Mouse (Mus musculus): ENCODE data around the gene Cab39. TPM values are rescaled to one million over a fixed set of nuclear protein-coding genes. Genes with fewer than 3 reads are reported as not detected.

Gene Cab39
- polyA plus RNA-seq, 1 experiment from 2014 or later = 37.3 TPM

DNA sequence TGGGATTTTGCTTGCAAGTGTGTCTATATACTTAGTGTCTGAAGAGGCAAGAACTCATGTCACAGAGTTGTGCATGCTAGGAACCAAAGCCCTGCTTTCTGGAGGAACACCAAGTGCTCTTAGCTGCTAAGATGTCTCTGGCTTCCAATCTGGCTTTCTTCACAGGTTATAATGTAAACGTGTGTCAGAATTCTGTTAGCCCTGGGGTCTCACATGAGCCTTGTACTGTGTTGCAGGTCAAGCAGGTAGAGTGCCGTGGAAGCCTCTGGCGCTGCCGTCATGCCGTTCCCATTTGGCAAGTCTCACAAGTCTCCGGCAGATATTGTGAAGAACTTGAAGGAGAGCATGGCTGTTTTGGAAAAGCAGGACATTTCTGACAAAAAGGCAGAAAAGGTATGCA lies 24.9 kb downstream of the Cab39 start:
- no peak overlapping the region for H3K4me3 ChIP-seq (ENCODE audit: low read depth, low read length)
- no peak overlapping the region for H3K27ac ChIP-seq (ENCODE audit: low read length)
- H3K27me3 ChIP-seq (replicated peaks; ENCODE audit: insufficient read depth, low read length) = no peaks in the 10 kb centered on the region
- H3K4me2 ChIP-seq (replicated peaks; ENCODE audit: low read depth, low read length) = no peak overlapping the region
- no peaks in the 10 kb centered on the region for H3K9me3 ChIP-seq (ENCODE audit: low read length)
- H3K9ac ChIP-seq (replicated peaks; ENCODE audit: low read depth) = no peak overlapping the region
- 81% methylated on average over 6 of the region's 6 CpGs for WGBS
- peaks cover 7% of the 10 kb centered on the region; the same call in 1 of the 2 replicates for H3K4me1 ChIP-seq (ENCODE audit: insufficient read depth, low read depth, low read length)
- DNase-seq (ENCODE audit: low spot score) (no peak), ATAC-seq (no peak)
- H3K36me3 ChIP-seq (ENCODE audit: insufficient read depth, low read length) = peaks cover 19% of the 10 kb centered on the region
- no peak for TF ChIP-seq CTCF (IDR thresholded peaks at IDR 0.05)
- TF ChIP-seq EP300 (IDR thresholded peaks at IDR 0.05) = no peak

DNA sequence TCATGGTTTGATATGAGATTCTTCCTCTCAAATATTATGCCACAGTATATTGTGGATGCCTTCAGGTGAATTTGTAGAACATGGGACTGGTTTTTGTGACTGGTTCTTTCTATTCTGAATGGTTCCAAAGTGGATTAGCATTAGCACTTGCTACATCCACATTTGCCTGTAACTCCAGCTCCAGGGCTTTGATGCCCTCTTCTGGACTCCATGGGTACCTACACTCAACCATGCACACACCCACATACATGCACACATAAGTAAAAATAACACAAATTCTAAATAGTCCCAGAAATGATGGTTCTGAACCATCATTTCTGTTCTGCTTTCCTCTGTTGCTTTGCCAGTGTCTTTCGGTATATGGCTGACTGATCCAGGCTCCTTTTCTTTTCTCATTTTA lies 26.5 kb downstream of the Cab39 start:
- no peak overlapping the region for H3K4me2 ChIP-seq (replicated peaks; ENCODE audit: low read depth, low read length)
- H3K27me3 ChIP-seq (replicated peaks; ENCODE audit: insufficient read depth, low read length) = no peaks in the 10 kb centered on the region
- ATAC-seq (no peak), DNase-seq (ENCODE audit: low spot score) (no peak)
- 97% methylated on average over 1 of the region's 1 CpGs for WGBS
- H3K27ac ChIP-seq (ENCODE audit: low read length) = no peak overlapping the region
- peaks cover 22% of the 10 kb centered on the region for H3K36me3 ChIP-seq (ENCODE audit: insufficient read depth, low read length)
- TF ChIP-seq EP300 (IDR thresholded peaks at IDR 0.05) (no peak), CTCF (IDR thresholded peaks at IDR 0.05) (peak; percentile 50)
- H3K4me1 ChIP-seq (ENCODE audit: insufficient read depth, low read depth, low read length) = peaks cover 3% of the 10 kb centered on the region; the same call in 1 of the 2 replicates
- no peaks in the 10 kb centered on the region for H3K9me3 ChIP-seq (ENCODE audit: low read length)
- no peak overlapping the region for H3K9ac ChIP-seq (replicated peaks; ENCODE audit: low read depth)
- H3K4me3 ChIP-seq (ENCODE audit: low read depth, low read length) = no peak overlapping the region

DNA sequence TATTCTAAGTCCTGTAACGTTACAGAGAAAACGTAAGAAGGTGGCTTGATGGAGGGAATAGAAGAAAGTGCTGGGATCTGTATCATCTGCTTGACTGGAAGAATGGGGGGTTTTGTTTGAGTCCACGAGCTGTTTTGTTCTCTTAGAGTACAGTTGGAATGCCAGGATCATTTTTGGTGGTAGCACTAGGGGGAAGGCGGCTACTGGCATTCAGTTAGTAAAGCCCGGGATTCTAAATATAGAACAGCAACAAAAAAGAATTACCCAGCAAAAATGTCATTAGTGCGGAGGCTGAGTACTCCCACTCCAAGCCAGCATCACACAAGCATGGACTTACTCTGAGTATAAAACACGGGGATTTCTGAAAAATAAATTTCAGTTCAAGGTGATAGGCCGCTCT lies 29.0 kb downstream of the Cab39 start:
- H3K9ac ChIP-seq (replicated peaks; ENCODE audit: low read depth) = no peak overlapping the region
- H3K4me2 ChIP-seq (replicated peaks; ENCODE audit: low read depth, low read length) = no peak overlapping the region
- H3K27ac ChIP-seq (ENCODE audit: low read length) = no peak overlapping the region
- no peak for ATAC-seq
- peaks cover 14% of the 10 kb centered on the region for H3K4me1 ChIP-seq (ENCODE audit: insufficient read depth, low read depth, low read length)
- TF ChIP-seq CTCF (IDR thresholded peaks at IDR 0.05) (no peak), EP300 (IDR thresholded peaks at IDR 0.05) (no peak)
- no peak overlapping the region for H3K4me3 ChIP-seq (ENCODE audit: low read depth, low read length)
- peaks cover 22% of the 10 kb centered on the region for H3K36me3 ChIP-seq (ENCODE audit: insufficient read depth, low read length)
- H3K27me3 ChIP-seq (replicated peaks; ENCODE audit: insufficient read depth, low read length) = no peaks in the 10 kb centered on the region
- H3K9me3 ChIP-seq (ENCODE audit: low read length) = no peaks in the 10 kb centered on the region
- 86% methylated on average over 8 of the region's 8 CpGs for WGBS
- no peak for DNase-seq (ENCODE audit: low spot score)

- Histone ChIP-seq H3K4me3 (ENCODE audit: low read depth, low read length) (no peak overlapping the region), H3K9ac (replicated peaks; ENCODE audit: low read depth) (no peak overlapping the region), H3K4me2 (replicated peaks; ENCODE audit: low read depth, low read length) (no peak overlapping the region), H3K9me3 (ENCODE audit: low read length) (no peaks in the 10 kb centered on the region), H3K27me3 (replicated peaks; ENCODE audit: insufficient read depth, low read length) (no peaks in the 10 kb centered on the region), H3K36me3 (ENCODE audit: insufficient read depth, low read length) (peaks cover 12% of the 10 kb centered on the region; the same call in 1 of the 2 replicates), H3K27ac (ENCODE audit: low read length) (no peak overlapping the region), H3K4me1 (ENCODE audit: insufficient read depth, low read depth, low read length) (peaks cover 14% of the 10 kb centered on the region)
- ATAC-seq = peak; percentile 77
- TF ChIP-seq CTCF (IDR thresholded peaks at IDR 0.05) (no peak), EP300 (IDR thresholded peaks at IDR 0.05) (peak; percentile 52; the same call in 1 of the 2 replicates)
- WGBS = 60% methylated on average over 3 of the region's 3 CpGs
- peak; percentile 70 for DNase-seq (ENCODE audit: low spot score)
These were observed 31.7 kb downstream of the Cab39 start for GRCm38 (mm10) chr1:85824905-85825304.

GRCm38 (mm10) chr1:85827166-85827565 lies 33.9 kb downstream of the Cab39 start:
- H3K36me3 ChIP-seq (ENCODE audit: insufficient read depth, low read length) = peaks cover 5% of the 10 kb centered on the region; the same call in 1 of the 2 replicates
- no peak overlapping the region for H3K9ac ChIP-seq (replicated peaks; ENCODE audit: low read depth)
- peaks cover 14% of the 10 kb centered on the region for H3K4me1 ChIP-seq (ENCODE audit: insufficient read depth, low read depth, low read length)
- no peaks in the 10 kb centered on the region for H3K9me3 ChIP-seq (ENCODE audit: low read length)
- DNase-seq (ENCODE audit: low spot score) (peak; percentile 59), ATAC-seq (peak; percentile 75)
- TF ChIP-seq CTCF (IDR thresholded peaks at IDR 0.05) (no peak), EP300 (IDR thresholded peaks at IDR 0.05) (peak; percentile 81)
- H3K27ac ChIP-seq (ENCODE audit: low read length) = peak overlapping the region; percentile 16; the same call in 1 of the 2 replicates
- no peaks in the 10 kb centered on the region for H3K27me3 ChIP-seq (replicated peaks; ENCODE audit: insufficient read depth, low read length)
- WGBS = 52% methylated on average over 5 of the region's 5 CpGs
- H3K4me2 ChIP-seq (replicated peaks; ENCODE audit: low read depth, low read length) = no peak overlapping the region
- H3K4me3 ChIP-seq (ENCODE audit: low read depth, low read length) = no peak overlapping the region

DNA sequence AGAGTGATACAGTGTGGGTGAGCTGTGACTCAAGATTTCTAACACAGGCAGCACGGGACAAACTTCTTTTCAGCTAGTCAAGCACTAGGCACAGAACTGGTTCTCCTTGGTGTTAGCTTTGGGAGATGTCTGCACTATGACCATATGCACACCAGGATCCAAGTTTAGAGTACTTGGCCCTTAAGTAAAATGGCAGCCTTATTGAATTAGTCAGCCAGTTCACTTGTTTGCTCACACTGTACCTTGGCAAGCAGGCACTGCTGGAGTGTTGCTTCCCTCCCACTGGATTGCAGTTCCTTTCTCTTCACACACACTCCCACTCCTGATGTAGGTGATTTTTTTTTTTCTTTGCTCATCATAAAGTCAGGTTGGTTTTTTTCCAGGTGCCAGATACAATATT lies 35.8 kb downstream of the Cab39 start:
- Histone ChIP-seq H3K4me3 (ENCODE audit: low read depth, low read length) (no peak overlapping the region), H3K36me3 (ENCODE audit: insufficient read depth, low read length) (no peaks in the 10 kb centered on the region), H3K9ac (replicated peaks; ENCODE audit: low read depth) (no peak overlapping the region), H3K4me2 (replicated peaks; ENCODE audit: low read depth, low read length) (no peak overlapping the region), H3K27me3 (replicated peaks; ENCODE audit: insufficient read depth, low read length) (no peaks in the 10 kb centered on the region), H3K4me1 (ENCODE audit: insufficient read depth, low read depth, low read length) (peaks cover 14% of the 10 kb centered on the region), H3K9me3 (ENCODE audit: low read length) (no peaks in the 10 kb centered on the region), H3K27ac (ENCODE audit: low read length) (no peak overlapping the region)
- WGBS = 57% methylated on average over 1 of the region's 1 CpGs
- peak; percentile 80 for ATAC-seq
- no peak for TF ChIP-seq CTCF (IDR thresholded peaks at IDR 0.05)
- TF ChIP-seq EP300 (IDR thresholded peaks at IDR 0.05) = peak; percentile 69
- DNase-seq (ENCODE audit: low spot score) = peak; percentile 75

DNA sequence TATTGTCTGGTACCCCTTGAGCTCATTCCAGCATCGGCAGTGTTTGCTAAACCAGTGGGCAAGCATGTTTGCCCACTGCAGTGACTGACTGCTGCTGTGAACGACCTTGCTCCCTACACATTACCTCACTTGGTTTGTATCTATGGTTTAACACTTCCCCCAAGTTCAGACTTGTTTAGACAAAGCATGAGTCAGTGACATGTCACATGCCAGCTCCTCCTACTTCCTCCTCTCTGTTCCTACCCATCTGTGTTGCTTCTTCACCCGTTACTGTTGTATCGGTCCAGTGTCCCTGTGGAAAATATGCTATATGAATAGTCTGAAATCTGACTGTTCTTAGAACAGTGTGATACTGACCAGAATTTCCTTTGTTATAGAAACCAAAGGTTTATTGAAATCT lies 44.8 kb downstream of the Cab39 start:
- no peak overlapping the region for H3K4me3 ChIP-seq (ENCODE audit: low read depth, low read length)
- DNase-seq (ENCODE audit: low spot score) (peak; percentile 86), ATAC-seq (peak; percentile 93)
- no peak overlapping the region for H3K4me2 ChIP-seq (replicated peaks; ENCODE audit: low read depth, low read length)
- H3K9me3 ChIP-seq (ENCODE audit: low read length) = no peaks in the 10 kb centered on the region
- 12% methylated on average over 4 of the region's 4 CpGs for WGBS
- H3K27me3 ChIP-seq (replicated peaks; ENCODE audit: insufficient read depth, low read length) = no peaks in the 10 kb centered on the region
- TF ChIP-seq CTCF (IDR thresholded peaks at IDR 0.05) (no peak), EP300 (IDR thresholded peaks at IDR 0.05) (no peak; the same call in 1 of the 2 replicates)
- no peak overlapping the region; the same call in 1 of the 2 replicates for H3K27ac ChIP-seq (ENCODE audit: low read length)
- no peak overlapping the region for H3K9ac ChIP-seq (replicated peaks; ENCODE audit: low read depth)
- H3K4me1 ChIP-seq (ENCODE audit: insufficient read depth, low read depth, low read length) = peaks cover 7% of the 10 kb centered on the region; the same call in 1 of the 2 replicates
- peaks cover 6% of the 10 kb centered on the region; the same call in 1 of the 2 replicates for H3K36me3 ChIP-seq (ENCODE audit: insufficient read depth, low read length)

Data from lung, postnatal 0 days (tissue).